Mouse (Mus musculus) v-Abl transformed pro-B cells (cell line): ENCODE data around the gene Dlgap1.

ENCODE experiments used
- in situ Hi-C, 2 experiments: fragments of 400-800 bp; cut with MboI; formaldehyde crosslinking; loops; one replicate each; pipeline ENCODE4 v1.15.1; 2025; ENCODE audit not compliant: unreplicated experiment in 2 of 2

The Dlgap1 gene

DNA sequence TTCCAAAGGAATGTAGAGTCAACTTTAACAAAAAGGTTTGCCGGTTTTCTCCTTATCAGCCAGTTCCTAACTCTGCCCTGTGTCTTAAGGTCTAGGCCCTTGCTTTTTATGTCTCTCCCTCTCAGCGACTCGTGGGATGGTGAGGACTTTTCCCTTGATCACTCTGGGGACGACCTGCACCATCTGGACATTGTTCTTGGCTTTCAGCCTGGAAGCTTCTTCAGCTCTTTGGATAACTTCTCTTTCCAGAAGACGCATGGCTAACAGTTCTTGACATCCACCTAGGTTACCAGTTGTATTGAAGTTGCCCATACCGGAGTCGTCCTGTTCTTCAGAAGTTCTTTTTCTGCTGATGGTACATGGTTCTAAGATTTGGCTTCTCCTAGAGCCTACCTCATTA is 633.2 kb downstream of the Dlgap1 start:
- in situ Hi-C loops: no loop called here

DNA sequence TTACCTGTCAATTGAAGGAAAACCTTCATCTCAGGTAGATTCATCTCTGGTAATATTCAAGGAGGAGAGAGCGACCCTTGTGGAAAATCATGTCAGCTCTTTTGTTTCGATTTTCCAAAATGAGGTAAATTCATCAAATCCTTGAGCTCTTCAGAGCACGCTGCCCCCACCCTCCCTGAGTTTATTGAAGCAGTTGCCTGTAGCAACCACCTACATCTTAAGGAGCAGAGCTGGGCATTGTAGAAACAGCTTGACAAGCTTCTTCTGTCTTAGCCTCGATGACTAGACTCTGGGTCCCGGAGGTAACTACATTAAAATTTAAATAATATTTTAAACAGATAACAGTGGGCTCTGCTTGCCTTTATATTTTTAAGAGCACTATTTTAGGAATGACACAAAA is 636.8 kb downstream of the Dlgap1 start:
- in situ Hi-C loops: no loop called here

DNA sequence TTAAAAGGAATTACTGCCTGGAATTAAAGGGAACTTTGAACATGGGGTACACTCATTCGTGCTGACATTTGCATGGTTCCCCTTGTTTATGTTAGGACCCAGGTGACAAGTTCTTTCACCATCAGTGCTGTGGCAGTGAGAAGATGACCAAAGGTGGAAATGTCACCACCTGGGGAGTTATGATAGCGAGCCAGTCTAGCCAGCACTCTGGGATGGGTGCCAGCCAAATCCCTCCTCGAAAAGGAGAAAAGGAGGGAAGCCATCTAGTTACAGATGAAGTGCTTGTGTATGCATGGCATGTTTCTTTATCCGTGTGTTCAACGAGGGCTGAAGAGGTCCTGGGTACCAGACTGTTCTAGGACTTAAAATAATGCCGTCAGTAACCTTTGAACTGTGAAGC is 643.3 kb downstream of the Dlgap1 start:
- in situ Hi-C loops: no loop called here

DNA sequence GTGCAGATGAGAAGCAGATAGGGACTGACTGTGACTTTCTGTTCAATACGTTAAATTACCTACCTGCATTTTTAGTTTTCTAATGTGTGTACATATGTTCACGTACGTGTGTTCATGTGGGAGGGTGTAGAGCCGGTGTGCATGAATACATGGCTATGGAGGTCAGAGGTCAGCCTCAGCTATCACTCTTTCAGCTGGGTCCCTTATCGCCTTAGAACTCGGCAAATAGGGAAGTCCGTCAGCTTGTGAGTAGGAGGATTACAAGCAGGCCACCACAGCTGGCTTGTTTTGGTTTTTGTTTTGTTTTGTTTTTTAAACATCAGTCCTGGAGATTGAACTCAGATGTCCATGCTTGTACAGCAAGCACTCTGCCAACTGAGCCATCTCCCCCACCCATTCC is 645.0 kb downstream of the Dlgap1 start:
- in situ Hi-C loops: no loop called here

DNA sequence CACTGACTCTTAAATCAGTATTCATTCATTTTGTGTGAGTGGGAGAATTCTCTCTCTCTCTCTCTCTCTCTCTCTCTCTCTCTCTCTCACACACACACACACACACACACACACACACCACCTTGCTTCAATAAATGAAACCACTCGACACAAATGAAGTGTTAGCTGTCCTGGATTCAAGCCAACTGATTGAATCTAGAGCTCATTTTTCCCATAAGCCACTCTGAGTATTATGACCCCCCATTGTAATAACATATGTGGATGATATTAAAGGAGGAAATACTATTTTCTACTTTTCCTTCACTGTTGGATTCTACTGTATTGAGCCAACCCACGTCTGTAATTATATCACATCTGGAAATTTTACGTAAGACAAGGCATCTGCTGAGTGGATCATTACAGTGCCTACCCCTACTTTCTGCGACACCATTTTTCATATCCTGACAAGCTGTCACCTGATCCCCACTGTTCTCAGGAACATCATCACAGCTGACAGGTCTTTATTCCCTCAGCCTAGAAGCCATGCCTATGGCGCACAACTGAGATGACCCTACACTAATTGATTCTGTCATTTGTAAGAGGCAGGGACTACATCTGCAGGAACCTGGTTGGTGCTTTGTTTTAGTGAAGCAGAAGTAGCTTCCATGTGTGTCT is 645.7 kb downstream of the Dlgap1 start:
- in situ Hi-C loops: no loop called here

DNA sequence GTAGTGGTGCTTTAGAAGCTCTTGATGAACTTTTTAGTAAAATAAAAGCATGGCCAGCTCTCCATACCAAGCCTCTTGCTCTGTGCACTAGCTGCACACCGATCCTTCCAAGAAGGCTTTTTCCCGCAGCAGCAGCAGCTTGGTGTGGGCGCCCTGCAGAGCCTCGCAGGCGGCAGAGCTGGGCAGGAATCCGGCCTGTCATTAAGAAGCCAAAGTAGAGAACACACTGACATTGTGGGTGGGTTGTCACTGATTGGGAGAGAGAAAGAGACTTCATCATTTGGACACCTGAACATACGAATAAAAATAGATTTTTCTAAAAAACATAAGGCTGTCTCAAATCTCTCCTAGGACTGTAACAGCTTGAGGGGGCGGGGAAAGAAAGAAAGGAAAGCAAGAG is 653.6 kb downstream of the Dlgap1 start:
- in situ Hi-C loops: no loop called here

DNA sequence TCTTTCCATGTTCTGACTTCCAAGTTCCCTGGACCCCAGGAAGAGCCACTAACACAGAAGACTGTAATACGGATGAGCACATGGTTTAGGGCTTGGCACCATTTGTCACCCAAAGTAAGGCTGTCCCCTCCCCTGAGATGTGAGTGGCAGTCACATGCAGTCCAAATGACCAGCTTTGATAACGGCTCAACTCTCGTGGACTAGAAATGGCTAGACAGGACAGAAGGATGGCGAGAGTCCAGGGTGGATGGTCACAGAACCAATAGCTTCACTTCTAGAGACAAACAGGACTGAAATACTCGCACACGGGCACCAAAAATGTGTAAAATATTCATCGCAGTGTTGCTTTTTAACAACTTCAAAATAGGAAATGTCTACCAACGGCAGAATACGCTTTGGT is 657.5 kb downstream of the Dlgap1 start:
- in situ Hi-C loops: no loop called here

DNA sequence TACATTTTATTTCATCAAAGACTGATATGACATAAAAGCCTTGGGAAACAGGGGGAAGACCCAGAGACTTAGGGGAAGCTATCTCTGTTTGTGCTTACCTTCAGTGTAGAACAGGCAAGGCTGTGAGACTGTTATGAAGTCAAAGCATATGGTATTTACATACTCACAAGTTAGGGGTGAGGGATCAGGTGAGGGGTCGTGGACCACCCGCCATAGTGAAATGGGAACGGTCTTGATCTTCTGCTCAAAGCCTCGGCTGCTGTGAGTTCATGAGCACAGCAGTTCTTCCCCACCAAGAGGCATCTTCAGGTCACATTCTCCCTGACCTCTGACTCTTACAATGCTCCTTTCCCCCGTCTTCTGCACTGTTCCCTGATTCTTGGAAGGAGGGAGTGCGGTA is 658.1 kb downstream of the Dlgap1 start:
- in situ Hi-C loops: no loop called here

DNA sequence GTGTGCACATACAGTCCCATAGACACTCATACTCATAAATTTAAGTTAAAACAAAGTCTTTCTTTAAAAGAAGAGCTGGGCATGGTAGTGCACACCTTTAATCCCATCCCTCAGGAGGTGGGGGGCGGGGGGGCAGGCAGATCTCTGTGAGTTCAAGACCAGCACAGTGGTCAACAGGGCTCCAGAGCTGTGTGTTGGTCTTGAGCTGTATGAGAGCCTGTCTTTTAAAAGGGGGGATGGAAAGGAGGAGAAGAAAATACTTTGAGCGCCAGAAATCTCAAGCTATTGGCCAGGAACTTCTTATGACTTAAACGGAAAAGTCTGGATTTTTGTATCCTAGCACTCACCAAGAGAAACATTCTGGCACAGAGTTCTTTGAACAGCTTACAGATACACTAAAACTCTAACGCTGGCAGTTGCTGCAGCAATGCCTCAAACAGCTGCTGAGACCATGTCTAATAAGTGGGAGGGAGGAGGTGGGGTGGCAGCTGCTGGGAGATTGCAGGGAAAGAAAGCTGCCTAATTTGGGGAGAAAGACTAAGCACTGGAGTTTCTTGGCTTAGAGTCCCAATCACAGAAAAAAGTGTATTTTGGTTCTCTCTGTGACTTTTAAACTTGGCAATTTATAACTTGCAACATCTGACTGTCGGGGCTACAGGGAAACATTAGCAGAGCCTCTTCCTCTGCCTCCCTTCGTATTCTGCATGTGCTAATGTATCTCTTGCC is 660.9 kb downstream of the Dlgap1 start:
- in situ Hi-C loops: no loop called here

DNA sequence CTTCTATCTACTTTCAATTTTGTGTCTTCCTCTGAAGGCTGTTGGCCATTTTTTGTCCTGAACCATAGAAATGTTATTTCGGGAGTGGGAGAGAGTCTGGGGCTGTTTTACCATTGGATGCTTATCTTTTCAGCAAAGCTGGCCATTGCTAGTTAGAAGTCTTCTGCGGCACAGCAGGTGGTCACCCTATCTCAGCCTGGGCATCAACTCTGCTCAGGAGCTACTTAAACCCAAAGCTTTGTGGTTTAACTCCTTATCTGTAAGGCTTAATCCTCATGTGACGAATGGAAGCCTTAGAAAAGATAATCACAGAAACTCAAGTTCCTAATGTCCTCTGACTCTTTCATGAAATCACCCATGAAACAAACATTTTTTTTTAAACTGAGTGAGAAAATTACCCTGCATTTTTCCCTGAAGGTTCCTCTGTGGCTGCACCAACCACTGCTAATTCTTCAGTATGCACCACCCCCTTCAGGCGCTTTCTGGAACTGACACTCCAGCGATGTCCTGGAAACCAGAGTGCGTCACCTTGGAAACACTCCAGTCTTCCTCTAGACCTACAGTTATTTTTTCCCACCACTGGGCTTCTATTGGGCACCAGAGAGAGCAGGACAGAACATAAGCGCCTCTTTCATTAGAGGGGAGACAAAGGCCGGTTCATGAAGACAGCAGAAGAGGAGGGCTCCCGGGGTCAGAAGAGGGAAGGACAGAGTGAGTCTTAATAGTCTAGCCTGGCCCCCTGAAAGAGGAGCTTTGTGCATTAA is 664.5 kb downstream of the Dlgap1 start:
- in situ Hi-C loops: no loop called here

DNA sequence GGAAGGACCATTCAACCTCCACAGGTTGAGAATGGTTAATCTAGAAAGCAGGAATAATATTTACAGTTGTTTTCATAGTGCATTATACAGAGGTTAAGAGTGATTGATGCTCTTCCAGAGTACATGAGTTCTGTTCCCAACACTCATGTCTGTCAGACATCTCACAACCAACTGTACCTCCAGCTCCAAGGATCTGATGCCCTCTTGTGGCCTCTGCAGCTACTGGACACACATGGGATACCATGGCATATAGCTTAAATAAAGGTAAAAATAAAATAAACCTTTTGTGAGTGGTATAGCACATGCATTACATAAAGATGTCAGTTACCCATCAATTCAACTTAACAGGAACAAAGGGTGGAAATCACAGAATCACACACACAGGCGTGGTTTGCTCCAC is 674.3 kb downstream of the Dlgap1 start:
- in situ Hi-C loops: no loop called here

DNA sequence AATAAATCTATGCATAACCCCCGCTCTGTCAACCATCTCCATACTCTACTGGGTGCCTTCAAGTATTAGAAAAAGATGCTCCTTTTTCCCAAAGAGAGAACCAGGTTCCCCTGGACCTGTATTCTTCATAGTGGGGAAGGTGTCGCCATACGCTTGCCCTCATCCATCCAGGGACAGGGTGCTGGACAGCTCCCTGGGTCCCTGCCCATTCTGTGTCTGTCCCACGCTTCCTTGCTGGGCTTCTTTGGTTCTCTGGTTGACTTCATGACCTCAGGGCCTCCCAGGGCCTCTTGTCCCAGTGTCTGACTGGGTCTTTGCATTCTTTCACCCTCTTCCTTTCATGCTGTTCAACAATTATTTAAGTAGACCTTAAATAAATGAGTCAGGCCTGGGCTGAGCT is 677.8 kb downstream of the Dlgap1 start:
- in situ Hi-C loops: no loop called here

DNA sequence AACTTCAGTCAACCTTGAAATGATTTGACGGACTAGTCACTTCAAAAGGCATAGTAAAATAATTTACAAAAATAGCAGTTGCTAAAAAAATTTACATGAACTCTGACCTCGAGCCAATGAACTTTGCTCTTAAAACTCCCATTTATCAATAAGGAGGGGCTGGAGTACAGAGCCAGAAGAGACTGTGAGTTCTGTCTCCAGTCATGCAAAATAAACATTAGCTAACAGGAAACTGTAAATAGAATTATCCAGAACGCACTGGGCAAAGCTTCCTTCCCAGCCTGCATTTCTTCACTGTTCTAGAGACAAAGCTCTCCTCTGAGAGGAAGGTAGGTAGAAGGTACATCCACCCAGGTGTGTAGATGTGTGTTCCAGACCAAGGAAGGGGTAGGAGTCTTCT is 692.5 kb downstream of the Dlgap1 start:
- in situ Hi-C loops: no loop called here

DNA sequence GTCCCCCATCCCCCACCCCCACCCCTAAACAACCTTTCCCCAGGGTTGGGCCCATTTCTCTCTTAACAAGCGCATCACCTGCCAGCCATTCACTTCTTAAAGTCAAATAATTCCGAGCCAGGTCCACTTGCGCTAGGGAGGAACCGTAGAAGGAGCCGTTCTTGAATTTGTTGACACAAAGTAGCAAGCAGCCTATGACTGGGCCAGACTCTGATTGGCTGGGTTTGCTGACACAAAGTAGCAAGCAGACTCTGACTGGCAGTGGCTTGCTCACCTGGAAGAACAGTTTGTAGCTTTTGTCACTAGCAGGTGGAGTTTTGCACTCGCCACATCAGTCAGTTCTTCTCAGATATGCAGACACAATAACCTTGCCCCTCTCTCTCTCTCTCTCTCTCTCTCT is 695.1 kb downstream of the Dlgap1 start:
- in situ Hi-C loops: no loop called here

DNA sequence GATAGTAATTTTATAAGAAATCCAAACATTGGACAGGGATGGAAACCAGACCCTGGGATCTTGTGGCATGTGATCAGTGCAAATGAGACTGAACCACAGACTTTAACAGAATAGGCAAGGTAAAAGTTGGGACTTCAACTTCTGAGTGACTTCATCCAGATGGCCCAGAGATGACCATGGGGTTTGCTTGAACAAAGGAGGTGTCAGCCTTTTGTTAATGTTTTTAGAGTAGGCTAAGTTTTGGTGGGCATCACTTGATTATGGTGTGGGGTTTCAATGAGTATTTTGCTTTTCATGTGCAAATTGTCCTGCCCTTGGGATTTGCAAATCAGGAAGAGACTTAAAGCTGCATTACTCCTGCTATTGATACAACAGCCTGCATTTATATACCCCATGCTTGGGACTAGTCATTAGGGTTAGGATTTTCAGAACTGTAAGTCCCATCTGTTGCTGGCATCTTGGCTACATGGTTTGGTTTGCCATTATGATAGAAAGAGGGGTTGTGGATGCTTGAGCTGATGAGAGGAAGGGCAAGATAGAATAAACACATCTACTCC is 695.7 kb downstream of the Dlgap1 start:
- in situ Hi-C loops: no loop called here

DNA sequence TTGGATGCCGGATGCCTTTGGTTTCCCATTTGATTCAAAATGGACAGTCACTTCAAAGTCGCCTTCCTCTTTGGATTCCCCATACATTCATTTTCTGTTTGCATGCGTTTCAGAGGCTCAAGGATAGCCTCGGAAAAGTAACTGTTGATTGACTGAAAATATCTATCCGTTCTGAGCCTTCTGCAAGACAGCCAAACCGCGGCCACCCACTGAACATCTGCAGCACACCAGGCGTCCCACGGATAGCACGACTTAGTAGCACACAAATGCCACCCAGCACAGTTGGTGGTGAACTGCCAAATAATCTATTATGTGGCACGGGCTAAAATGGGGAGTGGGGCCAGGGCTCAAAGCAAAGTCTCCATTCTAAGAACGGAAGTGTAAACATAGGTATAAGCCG is 705.1 kb downstream of the Dlgap1 start:
- in situ Hi-C loops: no loop called here

DNA sequence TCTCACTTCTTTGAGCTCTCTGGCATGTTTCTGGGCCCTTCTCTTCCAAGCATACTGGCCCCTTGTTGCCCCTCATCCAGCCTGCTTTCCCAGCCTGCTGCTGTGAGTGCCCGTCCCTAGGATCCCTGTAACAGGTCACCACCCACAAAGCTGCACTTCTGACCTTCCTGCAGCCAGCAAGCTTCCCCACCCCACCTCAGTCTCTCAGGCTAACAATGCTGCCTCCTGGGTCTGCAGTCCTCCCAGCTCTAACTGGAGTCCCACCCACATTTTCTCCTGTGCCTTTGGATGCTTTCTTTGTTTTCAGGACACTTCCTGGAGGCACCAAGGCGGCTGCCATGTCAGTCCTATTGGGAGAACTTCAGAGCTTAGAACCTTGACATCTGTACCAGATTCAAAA is 707.6 kb downstream of the Dlgap1 start:
- in situ Hi-C loops: loop anchor here in 1 of 2 experiments (25.0 kb wide), 2 partner anchors 1114 to 1264 kb away; no protein-coding TSS in a partner anchor

DNA sequence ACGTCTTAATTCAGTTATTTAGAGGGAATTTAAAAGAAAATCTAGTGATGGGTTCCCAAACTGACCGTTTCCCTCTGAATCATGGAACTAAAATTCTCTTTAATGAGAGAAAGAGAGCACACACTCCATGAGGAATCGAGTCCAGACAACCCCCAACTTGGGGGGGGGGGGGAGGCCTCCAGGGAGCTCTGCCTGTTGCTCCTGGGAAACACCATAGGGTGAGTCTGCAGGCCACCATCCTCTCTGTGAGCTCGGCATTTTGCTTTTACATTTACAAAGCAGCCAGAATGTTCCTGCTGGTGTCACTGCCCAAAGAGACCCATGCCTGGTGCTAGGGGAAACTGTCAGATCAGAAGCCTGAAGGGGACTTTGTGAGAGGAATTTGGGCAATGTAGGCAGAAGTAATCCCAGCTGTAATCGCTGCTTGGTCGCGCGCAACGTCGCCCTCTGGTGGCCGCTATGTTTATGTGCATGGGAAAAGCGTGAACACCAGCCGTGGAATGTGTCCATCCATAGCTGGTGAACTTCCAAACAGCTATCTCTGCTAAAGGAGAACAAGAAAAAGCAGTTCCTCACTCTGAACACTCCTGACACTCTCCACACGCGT is 714.8 kb downstream of the Dlgap1 start:
- in situ Hi-C loops: loop anchor here in 1 of 2 experiments (25.0 kb wide), 2 partner anchors 1121 to 1271 kb away; no protein-coding TSS in a partner anchor

DNA sequence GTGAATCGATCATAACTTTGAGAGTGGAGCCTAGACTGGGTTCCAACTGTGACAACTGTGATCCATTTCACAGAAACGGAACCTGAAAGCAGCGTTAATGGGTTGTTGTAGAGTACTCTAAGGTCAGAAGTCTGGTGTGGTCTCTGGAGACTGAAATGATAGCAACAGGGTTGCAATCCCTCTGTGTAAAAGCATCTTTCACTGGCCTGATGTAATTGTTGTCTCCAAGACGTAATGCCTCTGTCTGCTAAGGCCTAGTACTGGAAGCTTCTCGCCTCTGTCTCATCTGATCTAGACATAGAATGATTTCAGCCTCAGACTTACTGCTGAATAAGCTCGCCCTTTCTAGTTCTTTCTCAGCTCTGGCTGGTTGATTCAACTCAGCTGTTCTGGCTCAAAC is 721.3 kb downstream of the Dlgap1 start:
- in situ Hi-C loops: loop anchor here in 1 of 2 experiments (25.0 kb wide), 2 partner anchors 1128 to 1278 kb away; no protein-coding TSS in a partner anchor

DNA sequence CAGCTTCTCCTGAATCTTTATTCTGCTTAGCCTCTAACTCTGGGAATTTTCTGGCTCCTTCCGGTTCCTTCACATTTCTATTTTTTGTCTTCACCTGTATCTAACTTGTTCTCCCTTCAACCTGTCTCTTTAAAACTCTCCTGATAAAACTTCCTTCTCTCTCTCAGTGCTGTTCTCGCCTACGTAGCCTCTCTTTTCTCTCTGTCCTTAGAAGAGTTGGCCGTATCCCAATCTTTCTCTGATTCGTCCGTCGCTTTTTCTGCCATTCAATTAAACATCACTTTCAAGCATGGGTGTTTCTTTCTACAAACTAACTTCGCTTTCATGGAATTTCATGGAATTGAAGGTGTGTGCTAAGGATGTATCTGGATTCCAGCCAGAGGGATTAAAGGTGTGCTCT is 721.7 kb downstream of the Dlgap1 start:
- in situ Hi-C loops: loop anchor here in 1 of 2 experiments (25.0 kb wide), 2 partner anchors 1128 to 1278 kb away; no protein-coding TSS in a partner anchor
